Mouse (Mus musculus) small intestine, adult 2 months (tissue): ENCODE measurements around the gene Kbtbd12.

ENCODE experiments used
- CTCF ChIP-seq: fragments of 200-500 bp; IDR thresholded peaks from 2 replicates; pipeline ENCODE4 v1.5.1; 2012; ENCODE audit warnings: low read depth, mild to moderate bottlenecking, control low read depth, inconsistent platforms, low read length, moderate library complexity, mixed read lengths; ENCODE audit not compliant: insufficient replicate concordance, insufficient read length; ENCODE audit errors: extremely low read depth
- POLR2A ChIP-seq: fragments of 200-500 bp; IDR thresholded peaks from 2 replicates; pipeline ENCODE4 v1.6.1; 2012; ENCODE audit warnings: low read depth, mild to moderate bottlenecking, control low read depth, inconsistent platforms, low read length, moderate library complexity

DNA sequence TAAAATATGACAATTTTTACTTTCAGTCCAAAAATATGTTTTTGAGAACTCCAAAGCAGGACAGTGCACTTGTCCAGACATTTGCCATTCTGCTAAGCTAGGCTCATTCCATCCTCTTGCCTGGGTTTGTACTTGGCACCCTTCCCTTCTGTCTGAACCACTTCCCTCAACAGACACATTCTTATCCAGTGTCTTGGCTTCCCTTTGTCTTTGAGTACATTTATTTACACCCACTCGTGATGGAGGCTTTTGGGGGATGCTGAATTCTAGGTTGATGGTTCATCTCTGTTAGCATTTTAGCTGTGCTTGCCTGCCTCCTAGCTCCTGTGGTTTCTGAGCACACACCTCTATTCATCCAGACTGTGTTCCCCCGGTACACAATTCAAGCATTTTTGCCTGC lies 31.3 kb downstream of the Kbtbd12 start:
- TF ChIP-seq CTCF (no peak), POLR2A (no peak)
